Mouse (Mus musculus) thymus, adult 2 months (tissue): ENCODE measurements around the gene Ppm1h.

Experiments used
- CTCF ChIP-seq: fragments of 200-500 bp; IDR thresholded peaks from 2 replicates; pipeline ENCODE4 v1.5.1; 2012; ENCODE audit warnings: mild to moderate bottlenecking, control low read depth, low read length, moderate library complexity, borderline replicate concordance; ENCODE audit not compliant: control insufficient read depth, poor library complexity, insufficient read depth; ENCODE audit errors: extremely low read depth
- POLR2A ChIP-seq: fragments of 200-500 bp; IDR thresholded peaks from 2 replicates; pipeline ENCODE4 v1.6.1; 2012; ENCODE audit warnings: mild to moderate bottlenecking, low read length, control low read depth, moderate library complexity; ENCODE audit not compliant: control insufficient read depth, poor library complexity, insufficient read depth; ENCODE audit errors: extremely low read depth

GRCm38 (mm10) chr10:122912701-122913368 lies 234.3 kb downstream of the Ppm1h start:
- no peak for TF ChIP-seq CTCF
- TF ChIP-seq POLR2A, result no peak
